Mouse (Mus musculus): Measurements from ENCODE around the gene Ccdc146.
"Not testable (repeated sequence)": the region's sequence is repeated elsewhere in the genome, so short reads cannot be mapped to it uniquely, and the experiment has no call there.

Gene Ccdc146

DNA sequence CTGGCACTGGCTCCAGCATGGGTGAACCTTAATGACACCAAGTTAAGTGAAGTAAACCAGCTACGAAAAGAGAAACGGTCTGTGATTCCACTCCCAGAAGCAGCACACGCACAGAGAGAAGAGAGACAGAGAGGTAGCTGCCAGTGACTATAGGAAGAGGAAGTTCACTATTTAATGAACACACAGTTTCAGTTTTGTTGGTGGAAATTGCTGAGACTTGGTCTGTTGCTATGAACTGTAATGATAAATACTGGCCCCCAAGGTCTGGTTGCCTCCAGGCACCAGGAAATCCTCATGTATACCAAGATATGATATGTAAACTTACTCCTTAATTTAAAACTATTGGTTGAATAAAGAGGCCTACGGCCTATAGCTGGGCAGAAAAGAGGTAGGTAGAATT, 38.0 kb downstream of the Ccdc146 start:
- DNase-seq = no peak

GRCm38 (mm10) chr5:21384976-21385375, 39.5 kb downstream of the Ccdc146 start:
- DNase-seq = no peak

DNA sequence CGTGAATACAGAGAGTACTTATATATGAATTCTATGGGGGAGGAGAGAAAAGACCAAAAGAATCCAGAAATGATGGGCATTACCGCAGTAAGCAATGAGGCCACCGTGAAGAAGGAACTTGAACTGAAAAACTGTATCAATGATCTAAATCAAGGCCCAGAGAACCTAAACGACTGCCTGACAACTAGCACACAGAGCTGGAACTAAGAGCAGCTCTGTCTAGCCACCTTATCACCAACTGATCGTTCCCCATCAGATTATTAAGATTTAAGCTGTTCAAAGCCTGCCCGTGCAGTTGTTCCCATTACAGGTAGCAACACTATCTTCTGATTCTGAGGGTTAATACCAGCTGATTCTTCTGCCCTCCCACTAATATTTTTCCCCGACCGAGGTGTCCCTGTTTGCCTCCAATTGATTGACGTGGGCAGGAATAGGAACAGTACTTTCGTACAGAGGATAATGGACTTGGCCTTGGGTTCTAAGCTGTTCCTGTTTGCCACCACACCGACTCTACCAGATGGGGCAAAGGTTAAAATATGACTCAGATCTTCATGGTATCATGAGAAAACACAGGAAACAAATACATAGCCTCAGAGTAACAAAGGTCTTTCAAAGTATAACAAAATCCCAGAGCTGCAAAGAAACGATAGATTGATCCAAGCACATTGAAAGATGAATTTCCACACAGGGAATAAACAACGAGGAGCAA, 40.1 kb downstream of the Ccdc146 start:
- no peak for DNase-seq

DNA sequence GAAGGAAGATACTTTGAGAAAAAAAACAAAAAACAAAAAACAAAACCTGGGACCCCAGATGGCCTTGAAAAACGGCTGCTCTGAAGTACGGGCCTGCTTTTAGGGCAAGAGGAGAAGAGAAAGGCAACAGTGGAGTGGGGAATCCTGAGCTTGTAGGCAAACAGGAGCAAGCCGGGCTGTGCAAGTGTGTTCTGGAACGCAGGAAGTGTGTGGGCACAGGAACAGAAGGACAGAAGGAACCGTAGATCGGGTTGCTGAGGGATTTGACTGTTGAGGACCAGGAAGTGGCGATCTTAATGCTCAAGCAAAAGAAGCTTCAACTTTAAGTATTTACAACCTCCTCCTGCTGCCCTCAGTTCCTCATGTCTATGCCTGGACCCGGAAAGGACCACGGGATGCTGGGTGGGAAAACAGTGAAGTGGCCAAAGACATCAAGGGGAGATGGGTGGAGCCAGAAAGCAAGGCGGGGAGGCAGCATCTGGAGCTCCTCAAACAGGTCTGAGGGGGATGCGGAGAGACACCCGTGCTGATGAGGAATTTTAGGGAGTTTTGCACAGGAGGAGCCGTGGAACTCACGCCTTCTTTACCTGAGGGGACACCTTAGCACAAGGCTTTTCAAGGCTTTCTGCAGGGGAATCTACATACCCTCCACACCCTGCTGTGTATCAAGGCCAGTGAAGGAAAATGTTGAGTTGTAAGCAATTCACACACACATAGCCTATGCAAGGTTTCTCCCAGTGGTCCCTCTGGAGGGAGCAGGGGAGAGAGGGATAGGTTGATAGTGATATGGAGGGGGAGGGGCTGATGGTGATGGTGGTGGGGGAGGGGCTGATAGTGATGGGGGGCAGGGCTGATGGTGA, 40.9 kb downstream of the Ccdc146 start:
- DNase-seq = no peak

GRCm38 (mm10) chr5:21382678-21383077, 41.8 kb downstream of the Ccdc146 start:
- DNase-seq = no peak

DNA sequence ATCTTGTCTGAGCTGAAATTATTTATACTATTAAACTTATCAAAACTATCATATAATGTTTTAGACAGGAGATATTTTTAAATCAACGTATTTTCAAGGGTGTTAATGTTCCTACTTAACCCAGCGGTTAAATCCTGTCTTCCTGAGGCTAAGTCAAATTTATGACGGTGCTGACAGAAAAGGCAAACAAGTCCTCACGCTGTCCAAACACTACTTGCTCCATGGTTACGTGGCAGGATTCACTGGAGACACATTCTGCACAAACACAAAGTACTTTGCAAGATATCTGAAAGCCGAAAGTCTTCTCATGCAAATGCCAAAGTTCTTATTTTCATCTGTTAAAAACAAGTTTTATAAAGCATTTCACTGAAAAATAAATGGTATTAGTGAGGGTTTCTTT, 42.5 kb downstream of the Ccdc146 start:
- no peak for DNase-seq

GRCm38 (mm10) chr5:21378397-21378796, 46.1 kb downstream of the Ccdc146 start:
- DNase-seq = no peak

- DNase-seq = no peak
Measured at GRCm38 (mm10) chr5:21376935-21377334, 47.5 kb downstream of the Ccdc146 start.

DNA sequence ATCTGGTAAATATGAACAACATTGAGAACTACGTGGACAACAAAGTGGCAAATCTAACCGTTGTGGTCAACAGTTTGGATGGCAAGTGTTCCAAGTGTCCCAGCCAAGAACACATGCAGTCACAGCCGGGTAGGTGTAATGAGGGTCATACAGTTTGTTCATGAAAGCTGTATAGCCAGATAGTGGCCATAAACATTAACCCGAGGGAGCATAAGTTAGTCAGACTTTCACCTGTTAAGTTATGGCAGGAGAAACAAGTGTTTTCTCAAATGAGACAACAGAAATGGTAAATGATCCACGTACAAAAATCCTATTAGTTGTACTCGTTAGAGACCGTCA, 51.3 kb downstream of the Ccdc146 start:
- DNase-seq = no peak

DNA sequence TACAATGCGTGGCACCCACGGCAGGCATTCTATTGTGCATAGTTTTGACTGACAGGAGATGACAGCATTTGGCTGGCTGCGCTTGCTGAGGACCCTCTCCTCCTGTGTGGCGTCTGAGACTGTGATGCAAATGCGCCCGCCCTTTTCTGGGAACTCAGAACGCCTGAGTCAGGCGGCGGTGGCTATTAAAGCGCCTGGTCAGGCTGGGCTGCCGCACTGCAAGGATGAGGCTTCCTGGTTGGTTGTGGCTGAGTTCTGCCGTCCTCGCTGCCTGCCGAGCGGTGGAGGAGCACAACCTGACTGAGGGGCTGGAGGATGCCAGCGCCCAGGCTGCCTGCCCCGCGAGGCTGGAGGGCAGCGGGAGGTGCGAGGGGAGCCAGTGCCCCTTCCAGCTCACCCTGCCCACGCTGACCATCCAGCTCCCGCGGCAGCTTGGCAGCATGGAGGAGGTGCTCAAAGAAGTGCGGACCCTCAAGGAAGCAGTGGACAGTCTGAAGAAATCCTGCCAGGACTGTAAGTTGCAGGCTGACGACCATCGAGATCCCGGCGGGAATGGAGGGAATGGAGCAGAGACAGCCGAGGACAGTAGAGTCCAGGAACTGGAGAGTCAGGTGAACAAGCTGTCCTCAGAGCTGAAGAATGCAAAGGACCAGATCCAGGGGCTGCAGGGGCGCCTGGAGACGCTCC, 51.8 kb downstream of the Ccdc146 start, which contains the start of gene Fgl2:
TSS of gene Fgl2 (plus strand) at position 150 of the 687 bp plus-strand sequence.
- DNase-seq = peak; percentile 65 to 66

DNA sequence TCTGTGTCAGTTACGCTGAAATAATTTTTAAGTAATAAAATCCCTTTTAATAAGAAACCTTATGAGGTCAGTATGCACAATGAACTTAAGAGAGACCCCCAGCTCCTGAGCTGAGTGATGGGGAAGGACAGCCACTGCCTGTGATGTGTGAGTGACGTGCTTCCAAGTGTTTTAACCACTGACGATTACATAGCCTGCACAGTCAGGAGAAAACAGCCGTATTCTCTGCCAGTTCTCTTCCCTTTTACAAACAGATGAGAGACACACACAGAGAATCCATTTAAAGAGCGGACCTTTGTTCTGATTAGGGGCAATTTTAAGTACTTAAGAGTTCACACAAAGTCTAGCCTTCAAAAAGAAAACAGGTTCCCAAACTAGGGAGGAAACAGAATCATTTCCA, 52.6 kb downstream of the Ccdc146 start:
- no peak for DNase-seq

DNA sequence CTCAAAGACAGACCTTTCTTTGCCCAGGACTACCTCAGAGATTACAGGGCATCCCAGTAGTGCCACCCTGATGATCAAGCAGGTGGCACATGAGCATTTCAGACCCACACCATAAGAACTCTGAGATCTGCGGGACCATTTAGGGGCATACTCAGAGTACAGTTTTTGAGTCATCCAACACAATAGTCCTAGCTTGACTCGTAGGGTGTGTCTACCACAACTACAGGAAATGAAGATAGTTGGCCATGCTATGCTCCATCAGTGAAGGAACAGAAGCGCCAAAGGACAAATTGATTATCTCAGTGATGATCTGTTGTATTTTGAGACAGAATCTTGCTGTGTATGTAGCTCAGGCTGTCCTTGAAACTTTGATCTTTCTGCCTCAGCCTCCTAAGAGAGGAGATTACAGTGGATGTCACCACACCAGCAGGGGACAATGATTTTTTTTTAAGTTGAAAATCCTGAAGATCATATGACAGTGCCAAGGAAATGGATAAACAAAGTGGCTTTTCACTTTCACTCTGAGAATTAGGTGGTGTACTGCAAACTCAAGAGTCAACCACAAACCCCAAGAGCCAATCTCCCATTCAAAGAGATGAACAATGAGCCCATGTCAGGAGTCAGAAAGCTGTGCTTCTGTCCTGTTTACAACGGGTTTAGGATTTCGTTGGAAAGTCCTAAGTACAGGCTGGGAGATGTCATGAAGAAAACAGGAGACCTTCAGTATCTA, 54.1 kb downstream of the Ccdc146 start:
- no peak for DNase-seq

GRCm38 (mm10) chr5:21367514-21367913, 57.0 kb downstream of the Ccdc146 start:
- DNase-seq = no peak

DNA sequence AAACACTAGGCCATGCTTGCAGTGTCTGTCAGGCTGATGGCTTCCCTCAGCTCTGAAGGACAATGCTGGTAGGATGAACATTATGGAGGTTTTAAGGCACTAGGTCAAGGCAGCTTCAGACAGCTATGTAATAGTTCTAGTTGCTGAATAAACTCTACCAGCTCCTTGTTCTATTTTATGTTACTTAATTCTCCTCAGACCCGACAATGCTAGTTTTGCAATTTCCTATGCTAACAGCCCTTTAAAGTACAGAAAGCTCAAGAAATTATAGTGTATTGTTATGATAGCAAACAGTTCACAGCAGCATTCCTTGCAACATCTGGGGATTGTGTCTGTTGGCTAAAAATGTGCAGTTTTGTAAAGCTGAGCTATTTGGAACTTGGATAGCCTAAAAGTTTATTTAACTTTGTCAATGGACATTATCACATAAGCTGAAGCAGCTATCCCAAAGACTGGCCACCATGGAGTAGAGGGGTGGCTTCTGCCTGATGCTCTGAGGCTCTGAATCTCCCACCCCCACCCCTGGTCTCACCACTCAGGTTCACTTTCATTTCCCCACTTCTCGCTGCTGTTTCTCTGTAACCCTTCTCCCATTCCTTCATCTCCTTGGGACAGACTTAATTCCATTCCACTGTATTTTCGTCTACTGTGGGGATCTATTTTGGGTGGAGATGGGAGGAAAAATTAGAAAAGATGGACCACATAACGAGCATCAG, 58.0 kb downstream of the Ccdc146 start:
- no peak for DNase-seq

GRCm38 (mm10) chr5:21363343-21363742, 61.1 kb downstream of the Ccdc146 start:
- DNase-seq = no peak

GRCm38 (mm10) chr5:21358648-21359047, 65.8 kb downstream of the Ccdc146 start:
- DNase-seq = no peak

DNA sequence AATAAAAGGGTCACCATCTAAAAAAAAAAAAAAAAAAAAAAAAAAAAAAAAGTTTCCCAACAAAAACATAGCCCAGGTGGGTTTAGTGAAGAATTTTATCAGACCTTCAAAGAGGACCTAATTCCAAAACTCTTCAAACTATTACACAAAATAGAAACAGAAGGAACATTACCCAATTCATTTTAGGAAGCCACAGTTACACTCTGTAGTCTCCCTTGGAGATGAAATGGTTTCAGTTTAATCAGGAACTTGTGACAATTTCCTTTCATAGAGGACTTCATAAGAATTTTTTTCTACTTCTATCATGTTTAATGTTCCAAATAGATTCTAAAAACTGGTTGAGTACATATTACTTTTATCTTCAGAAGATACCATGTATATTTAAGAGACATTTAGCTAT, 72.8 kb downstream of the Ccdc146 start:
- no peak for DNase-seq

DNA sequence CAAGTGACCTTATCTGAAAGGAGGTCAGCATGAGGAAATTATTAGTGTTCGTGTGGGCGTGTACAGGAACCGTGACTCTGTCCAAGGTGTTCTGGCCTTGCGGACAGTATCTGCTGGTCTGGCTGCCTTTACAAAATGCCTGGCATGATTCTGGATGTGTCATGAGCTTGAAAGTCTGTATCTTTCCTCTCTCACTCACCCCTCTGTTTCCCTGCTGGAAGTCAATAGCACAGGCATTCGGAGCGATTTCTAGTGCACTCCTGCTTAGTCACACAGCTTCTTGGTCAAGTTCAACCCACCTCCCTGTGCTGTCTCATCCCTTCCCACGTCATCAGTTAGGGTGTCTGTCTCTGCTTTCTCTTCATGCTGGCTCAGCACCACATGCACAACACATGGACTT, 76.1 kb downstream of the Ccdc146 start:
- DNase-seq = peak in 1 of 2 experiments; percentile 45

GRCm38 (mm10) chr5:21342265-21342664, 82.2 kb downstream of the Ccdc146 start:
- not testable (repeated sequence) for DNase-seq

DNA sequence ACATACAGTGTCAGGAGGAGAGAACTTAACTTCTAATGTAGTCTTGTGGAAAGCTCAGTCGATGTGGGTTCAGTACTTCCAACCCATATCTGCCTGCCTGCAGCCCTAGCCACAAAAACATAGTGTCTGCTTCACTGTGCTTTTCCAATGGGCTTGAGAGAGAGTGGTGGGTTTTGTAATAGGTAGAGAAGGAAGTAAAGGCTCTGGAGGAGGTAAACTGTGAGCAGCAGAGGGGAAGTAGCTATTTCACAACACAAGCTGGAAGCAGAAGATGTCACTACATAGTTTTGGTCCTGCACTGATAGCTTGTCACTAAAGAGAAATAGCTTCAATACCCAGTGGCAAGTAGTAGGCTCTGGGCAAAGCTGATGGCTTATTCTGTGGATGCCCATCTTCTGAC, 92.4 kb downstream of the Ccdc146 start:
- no peak for DNase-seq

GRCm38 (mm10) chr5:21331656-21332055, 92.8 kb downstream of the Ccdc146 start:
- peak in 1 of 2 experiments; percentile 24 for DNase-seq

Measured in lung, adult 18-20 months (tissue).